In genomic region chr10:77472188-77472587, GRCm38 (mm10) we compare ENCODE assay signal across 11 mouse cellular contexts.
"Had no signal": no experiment of that assay in that cellular context is flagged by ENCODE, and none has a peak within 500 bp of the region (broad histone marks: within the 10 kb centered on the region; RNA-seq: fewer than 3 reads in every experiment).

No protein-coding gene starts in this region.

- DNase-seq: kidney, adult 2 months; kidney, postnatal 14 days; thymus, adult 2 months; thymus, postnatal 25 days had no signal

- H3K4me3 ChIP-seq: kidney, embryonic 15.5 days; limb, embryonic 15.5 days; liver, embryonic 12.5 days; lung, embryonic 15.5 days; midbrain, embryonic 12.5 days; neural tube, embryonic 15.5 days had no signal

- H3K27ac ChIP-seq: kidney, embryonic 15.5 days; limb, embryonic 15.5 days; liver, embryonic 12.5 days; lung, embryonic 15.5 days; midbrain, embryonic 12.5 days; neural tube, embryonic 15.5 days had no signal

- H3K4me2 ChIP-seq: kidney, embryonic 15.5 days; limb, embryonic 15.5 days; liver, embryonic 12.5 days; lung, embryonic 15.5 days; midbrain, embryonic 12.5 days; neural tube, embryonic 15.5 days had no signal

- ATAC-seq: intestine, embryonic 16.5 days; liver, embryonic 12.5 days had no signal

- H3K9me3 ChIP-seq: kidney, embryonic 15.5 days; limb, embryonic 15.5 days; liver, embryonic 12.5 days; lung, embryonic 15.5 days; midbrain, embryonic 12.5 days; neural tube, embryonic 15.5 days had no signal

- H3K36me3 ChIP-seq: kidney, embryonic 15.5 days; limb, embryonic 15.5 days; liver, embryonic 12.5 days; lung, embryonic 15.5 days; midbrain, embryonic 12.5 days; neural tube, embryonic 15.5 days had no signal

- H3K9ac ChIP-seq: kidney, embryonic 15.5 days; limb, embryonic 15.5 days; liver, embryonic 12.5 days; lung, embryonic 15.5 days; midbrain, embryonic 12.5 days; neural tube, embryonic 15.5 days had no signal

- H3K27me3 ChIP-seq: kidney, embryonic 15.5 days; limb, embryonic 15.5 days; liver, embryonic 12.5 days; lung, embryonic 15.5 days; midbrain, embryonic 12.5 days; neural tube, embryonic 15.5 days had no signal

- H3K4me1 ChIP-seq: liver, embryonic 12.5 days; midbrain, embryonic 12.5 days; neural tube, embryonic 15.5 days had no signal
